Mouse (Mus musculus): Measurements from ENCODE around the gene Rcc1l. TPM values are rescaled to one million over a fixed set of nuclear protein-coding genes. Genes with fewer than 3 reads are reported as not detected.

Gene Rcc1l
- total and polyA plus RNA-seq, 3 experiments, result 19.8 to 33.7 (median 30.2) TPM

DNA sequence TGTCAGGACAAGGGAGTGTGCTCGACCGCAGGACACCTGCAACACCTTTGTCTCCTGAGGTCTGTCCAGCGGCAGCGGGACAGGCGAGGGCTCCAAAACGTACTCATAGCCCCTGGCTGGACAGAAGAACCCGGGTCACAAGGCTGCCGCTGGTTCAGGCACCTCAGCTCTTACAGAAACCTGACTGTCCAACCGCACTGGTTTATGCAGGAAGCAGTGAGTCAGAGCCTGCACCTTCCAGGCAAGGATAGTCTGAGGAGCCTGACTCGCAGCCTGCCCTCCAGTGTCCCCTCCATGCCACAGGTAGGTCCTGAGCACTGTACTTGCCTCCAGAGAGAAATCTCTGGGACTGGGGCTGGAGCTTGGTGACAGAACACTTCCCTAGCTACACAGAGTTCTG is 7.3 kb downstream of the Rcc1l start:
- H3K9ac ChIP-seq (ENCODE audit: low read depth, low read length), result no peak overlapping the region
- H3K36me3 ChIP-seq (ENCODE audit: control insufficient read depth, insufficient read depth, low read length), result no peaks in the 10 kb centered on the region
- intact Hi-C loops (cut with DNase I), result no loop called here
- DNase-seq, result no peak
- 94% methylated on average over 10 of the region's 10 CpGs for WGBS
- H3K79me2 ChIP-seq (replicated peaks; ENCODE audit: control insufficient read depth, insufficient read depth, low read length), result no peaks in the 10 kb centered on the region; the same call in 1 of the 2 replicates
- H3K27me3 ChIP-seq (ENCODE audit: control insufficient read depth, insufficient read depth, low read length), result no peaks in the 10 kb centered on the region
- TF ChIP-seq POLR2A (IDR thresholded peaks at IDR 0.05; ENCODE audit: insufficient read depth, low read depth, low read length) (no peak), CTCF (IDR thresholded peaks at IDR 0.05) (no peak), EP300 (IDR thresholded peaks at IDR 0.05; ENCODE audit: insufficient read depth, low read depth, low read length) (no peak)
- H3K4me1 ChIP-seq (ENCODE audit: control insufficient read depth, insufficient read depth, low read length), result no peaks in the 10 kb centered on the region
- H3K4me3 ChIP-seq, result no peak overlapping the region
- H3K27ac ChIP-seq, result no peak overlapping the region

DNA sequence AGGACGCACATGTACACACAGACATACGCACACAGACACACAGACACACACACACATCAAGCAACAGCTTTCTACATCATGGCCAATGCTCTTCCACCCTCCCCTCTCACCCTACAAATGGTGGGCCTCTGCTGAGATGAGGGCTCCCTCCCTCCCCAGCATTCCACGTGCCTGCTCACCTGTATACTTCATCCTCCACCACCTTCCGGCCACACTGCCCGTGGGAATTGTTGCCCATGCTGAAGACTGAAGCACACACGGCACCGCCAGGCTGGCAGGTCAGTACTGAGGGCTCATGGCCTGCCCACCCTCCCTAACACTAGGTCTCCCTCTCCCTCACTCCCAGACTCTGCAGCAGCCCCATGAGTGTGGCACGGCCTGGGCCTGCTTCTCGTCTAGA is 8.5 kb downstream of the Rcc1l start:
- Histone ChIP-seq H3K27me3 (ENCODE audit: control insufficient read depth, insufficient read depth, low read length) (no peaks in the 10 kb centered on the region), H3K27ac (no peak overlapping the region), H3K4me3 (no peak overlapping the region), H3K79me2 (replicated peaks; ENCODE audit: control insufficient read depth, insufficient read depth, low read length) (no peaks in the 10 kb centered on the region), H3K4me1 (ENCODE audit: control insufficient read depth, insufficient read depth, low read length) (no peaks in the 10 kb centered on the region), H3K36me3 (ENCODE audit: control insufficient read depth, insufficient read depth, low read length) (no peaks in the 10 kb centered on the region), H3K9ac (ENCODE audit: low read depth, low read length) (no peak overlapping the region)
- intact Hi-C loops (cut with DNase I), result no loop called here
- TF ChIP-seq EP300 (IDR thresholded peaks at IDR 0.05; ENCODE audit: insufficient read depth, low read depth, low read length) (no peak), CTCF (IDR thresholded peaks at IDR 0.05) (no peak), POLR2A (IDR thresholded peaks at IDR 0.05; ENCODE audit: insufficient read depth, low read depth, low read length) (no peak)
- 94% methylated on average over 9 of the region's 9 CpGs for WGBS
- no peak for DNase-seq

DNA sequence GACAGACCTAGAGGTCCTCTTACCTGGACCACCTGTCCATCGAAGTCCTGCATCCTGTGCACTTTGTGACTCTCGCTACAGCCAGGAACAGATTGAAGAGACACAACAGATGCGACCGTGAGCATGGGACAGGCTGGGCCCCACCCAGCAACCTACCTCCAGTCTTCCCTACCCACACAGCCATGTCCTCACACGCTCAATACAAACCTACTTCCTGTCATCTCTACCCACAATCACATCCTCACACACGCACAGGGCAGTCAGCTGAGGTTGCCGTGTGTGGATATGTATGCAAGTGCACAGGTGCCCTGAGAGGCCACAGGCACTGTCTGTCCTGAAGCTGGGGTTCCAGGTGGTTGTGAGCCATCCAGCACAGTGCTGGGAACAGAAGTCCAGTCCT is 9.9 kb downstream of the Rcc1l start:
- no peak for DNase-seq
- Histone ChIP-seq H3K27me3 (ENCODE audit: control insufficient read depth, insufficient read depth, low read length) (no peaks in the 10 kb centered on the region), H3K79me2 (replicated peaks; ENCODE audit: control insufficient read depth, insufficient read depth, low read length) (no peaks in the 10 kb centered on the region), H3K36me3 (ENCODE audit: control insufficient read depth, insufficient read depth, low read length) (no peaks in the 10 kb centered on the region), H3K27ac (no peak overlapping the region), H3K4me1 (ENCODE audit: control insufficient read depth, insufficient read depth, low read length) (no peaks in the 10 kb centered on the region), H3K9ac (ENCODE audit: low read depth, low read length) (no peak overlapping the region), H3K4me3 (no peak overlapping the region)
- TF ChIP-seq CTCF (IDR thresholded peaks at IDR 0.05) (no peak), EP300 (IDR thresholded peaks at IDR 0.05; ENCODE audit: insufficient read depth, low read depth, low read length) (no peak), POLR2A (IDR thresholded peaks at IDR 0.05; ENCODE audit: insufficient read depth, low read depth, low read length) (no peak)
- 83% methylated on average over 7 of the region's 7 CpGs for WGBS
- intact Hi-C loops (cut with DNase I), result no loop called here

DNA sequence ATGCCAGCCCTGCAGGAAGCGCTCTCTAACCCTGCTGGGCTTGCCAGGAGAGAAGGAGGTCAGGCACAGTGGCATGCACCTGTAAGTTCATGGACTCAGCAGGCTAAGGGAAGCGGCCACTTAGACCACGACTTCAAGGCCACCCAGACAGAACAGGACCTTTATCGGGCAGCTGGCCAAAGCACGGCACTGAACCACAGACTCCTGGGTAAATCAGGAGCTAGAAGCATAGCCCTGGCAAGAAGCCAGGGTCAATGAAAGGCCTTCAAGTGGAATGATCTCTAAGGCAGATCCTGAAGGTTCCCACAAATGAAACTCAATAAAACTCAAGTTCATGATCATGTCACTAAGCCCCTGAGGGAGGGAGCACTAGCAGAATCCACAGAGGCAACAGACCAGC is 11.9 kb downstream of the Rcc1l start:
- Histone ChIP-seq H3K9ac (ENCODE audit: low read depth, low read length) (no peak overlapping the region), H3K79me2 (replicated peaks; ENCODE audit: control insufficient read depth, insufficient read depth, low read length) (no peaks in the 10 kb centered on the region), H3K27me3 (ENCODE audit: control insufficient read depth, insufficient read depth, low read length) (no peaks in the 10 kb centered on the region), H3K36me3 (ENCODE audit: control insufficient read depth, insufficient read depth, low read length) (no peaks in the 10 kb centered on the region), H3K27ac (no peak overlapping the region), H3K4me3 (no peak overlapping the region), H3K4me1 (ENCODE audit: control insufficient read depth, insufficient read depth, low read length) (no peaks in the 10 kb centered on the region)
- no peak for DNase-seq
- intact Hi-C loops (cut with DNase I), result no loop called here
- TF ChIP-seq CTCF (IDR thresholded peaks at IDR 0.05) (no peak), EP300 (IDR thresholded peaks at IDR 0.05; ENCODE audit: insufficient read depth, low read depth, low read length) (no peak), POLR2A (IDR thresholded peaks at IDR 0.05; ENCODE audit: insufficient read depth, low read depth, low read length) (no peak)
- WGBS, result 63% methylated on average over 5 of the region's 5 CpGs

DNA sequence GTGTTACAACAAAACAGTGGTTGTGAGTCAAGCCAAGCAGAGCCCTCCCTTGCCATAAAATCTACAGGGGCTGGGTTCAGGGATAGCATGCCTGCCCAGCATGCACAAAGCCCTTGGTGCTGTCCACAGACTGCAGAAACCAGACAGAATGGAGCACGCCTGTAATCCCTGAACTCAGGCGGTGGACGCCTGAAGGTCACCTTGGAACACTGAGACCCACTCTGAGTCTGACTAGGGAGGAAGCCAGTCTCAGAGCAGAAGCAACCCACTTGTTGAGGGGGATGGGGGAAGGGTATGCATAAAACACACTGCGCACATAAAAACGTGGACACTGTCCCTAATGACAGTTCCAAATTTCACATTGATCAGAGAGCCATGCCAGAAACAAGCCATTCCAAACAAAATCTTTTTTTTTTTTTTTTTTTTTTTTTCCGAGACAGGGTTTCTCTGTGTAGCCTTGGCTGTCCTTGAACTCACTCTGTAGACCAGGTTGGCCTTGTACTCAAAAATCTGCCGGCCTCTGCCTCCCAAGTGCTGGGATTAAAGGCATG is 20.6 kb downstream of the Rcc1l start:
- no peaks in the 10 kb centered on the region for H3K27me3 ChIP-seq (ENCODE audit: control insufficient read depth, insufficient read depth, low read length)
- no peak overlapping the region for H3K4me3 ChIP-seq
- no peak overlapping the region for H3K9ac ChIP-seq (ENCODE audit: low read depth, low read length)
- no peaks in the 10 kb centered on the region for H3K79me2 ChIP-seq (replicated peaks; ENCODE audit: control insufficient read depth, insufficient read depth, low read length)
- H3K4me1 ChIP-seq (ENCODE audit: control insufficient read depth, insufficient read depth, low read length), result no peaks in the 10 kb centered on the region
- H3K27ac ChIP-seq, result no peak overlapping the region
- no peak for DNase-seq
- TF ChIP-seq EP300 (IDR thresholded peaks at IDR 0.05; ENCODE audit: insufficient read depth, low read depth, low read length) (no peak), CTCF (IDR thresholded peaks at IDR 0.05) (no peak), POLR2A (IDR thresholded peaks at IDR 0.05; ENCODE audit: insufficient read depth, low read depth, low read length) (no peak)
- whole genome bisulfite sequencing, result 72% methylated on average over 7 of the region's 7 CpGs
- no peaks in the 10 kb centered on the region for H3K36me3 ChIP-seq (ENCODE audit: control insufficient read depth, insufficient read depth, low read length)
- intact Hi-C loops (cut with DNase I), result no loop called here

DNA sequence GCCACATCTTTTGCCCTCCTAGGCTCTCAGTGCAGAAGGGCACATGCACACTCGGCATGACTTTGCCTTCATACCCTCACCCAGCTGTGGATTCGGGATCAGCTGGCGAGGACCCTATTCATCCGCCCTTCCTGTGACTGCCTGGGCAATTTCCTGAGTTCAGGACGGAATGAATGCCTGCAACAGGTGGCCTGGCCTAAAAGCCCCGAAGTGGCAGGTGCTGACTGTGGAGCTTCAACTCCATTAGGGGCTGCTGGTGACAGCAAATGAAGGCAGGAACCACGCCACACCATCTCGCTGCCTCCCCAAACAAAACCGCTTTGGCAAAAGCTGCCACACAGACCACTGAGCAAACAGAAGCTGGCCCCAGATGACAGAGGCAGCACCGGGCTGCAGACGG is 24.7 kb downstream of the Rcc1l start:
- WGBS, result 77% methylated on average over 11 of the region's 11 CpGs
- Histone ChIP-seq H3K36me3 (ENCODE audit: control insufficient read depth, insufficient read depth, low read length) (no peaks in the 10 kb centered on the region), H3K79me2 (replicated peaks; ENCODE audit: control insufficient read depth, insufficient read depth, low read length) (no peaks in the 10 kb centered on the region), H3K27ac (no peak overlapping the region), H3K4me1 (ENCODE audit: control insufficient read depth, insufficient read depth, low read length) (no peaks in the 10 kb centered on the region), H3K4me3 (no peak overlapping the region), H3K27me3 (ENCODE audit: control insufficient read depth, insufficient read depth, low read length) (no peaks in the 10 kb centered on the region), H3K9ac (ENCODE audit: low read depth, low read length) (no peak overlapping the region)
- no peak for TF ChIP-seq CTCF (IDR thresholded peaks at IDR 0.05)
- no peak for TF ChIP-seq EP300 (IDR thresholded peaks at IDR 0.05; ENCODE audit: insufficient read depth, low read depth, low read length)
- no peak for TF ChIP-seq POLR2A (IDR thresholded peaks at IDR 0.05; ENCODE audit: insufficient read depth, low read depth, low read length)
- intact Hi-C loops (cut with DNase I), result no loop called here
- DNase-seq, result no peak

All from heart, adult 2 months (tissue).